Mouse (Mus musculus) neural tube, embryonic 11.5 days (tissue): Measurements from ENCODE around the gene Rbm25. TPM values are rescaled to one million over a fixed set of nuclear protein-coding genes. Genes with fewer than 3 reads are reported as not detected.

Experiments used
- ATAC-seq: fragments of 200-750 bp; cut with Nextera tagmentation; 2 replicates; pipeline ENCODE4 v1.8.0; 2017; ENCODE audit warnings: moderate number of reproducible peaks, mild to moderate bottlenecking, moderate TSS enrichment, moderate library complexity; ENCODE audit not compliant: insufficient read depth, low FRiP score, low TSS enrichment
- DNase-seq: peaks from one replicate; pipeline ENCODE4 v3.0.0-alpha.2; 2015; ENCODE audit warnings: low spot score
- H3K27ac ChIP-seq: fragments of 300-500 bp; sonication (generic); 2 replicates; pipeline ENCODE4 v1.5.1; 2014; ENCODE audit warnings: low read depth, mild to moderate bottlenecking, low read length
- H3K27me3 ChIP-seq: fragments of 300-500 bp; sonication (generic); 2 replicates; pipeline ENCODE4 v1.6.1; 2014; ENCODE audit warnings: mild to moderate bottlenecking, low read length, mixed read lengths; ENCODE audit not compliant: control insufficient read depth, insufficient read depth
- H3K36me3 ChIP-seq: fragments of 300-500 bp; sonication (generic); 2 replicates; pipeline ENCODE4 v1.6.1; 2014; ENCODE audit warnings: mild to moderate bottlenecking, low read length, moderate library complexity, mixed read lengths; ENCODE audit not compliant: control insufficient read depth, insufficient read depth
- H3K4me1 ChIP-seq: fragments of 300-500 bp; sonication (generic); 2 replicates; pipeline ENCODE4 v1.6.1; 2014; ENCODE audit warnings: low read length, mixed read lengths; ENCODE audit not compliant: control insufficient read depth, insufficient read depth
- H3K4me2 ChIP-seq: fragments of 300-500 bp; sonication (generic); 2 replicates; pipeline ENCODE4 v1.6.1; 2014; ENCODE audit warnings: low read depth, mild to moderate bottlenecking, moderate library complexity
- H3K4me3 ChIP-seq: fragments of 300-500 bp; sonication (generic); 2 replicates; pipeline ENCODE4 v1.5.1; 2014; ENCODE audit warnings: low read depth, low read length
- H3K9ac ChIP-seq: fragments of 300-500 bp; sonication (generic); 2 replicates; pipeline ENCODE4 v1.6.1; 2014; ENCODE audit warnings: mild to moderate bottlenecking, low read length
- H3K9me3 ChIP-seq: fragments of 300-500 bp; sonication (generic); 2 replicates; pipeline ENCODE4 v1.6.1; 2016; ENCODE audit warnings: low read length; ENCODE audit not compliant: control insufficient read depth
- WGBS: fragments of 180-500 bp; shearing (Covaris S2); extraction: QIAGEN DNeasy Blood & Tissue Kit; methylation state at CpG from one replicate; pipeline ENCODE4 v1.1.7; 2014; 5-methylcytosine and 5-hydroxymethylcytosine counted together
- polyA plus RNA-seq: library from polyadenylated mRNA; unstranded; fragments of >200 nt; fragmentation: Nextera tagmentation; extraction: Ambion mirVana; gene quantifications from 2 replicates; pipeline ENCODE4 v1.2.1, GENCODE M21; 2014

The Rbm25 gene
- polyA plus RNA-seq, 1 experiment from 2014 or later: 251 TPM

DNA sequence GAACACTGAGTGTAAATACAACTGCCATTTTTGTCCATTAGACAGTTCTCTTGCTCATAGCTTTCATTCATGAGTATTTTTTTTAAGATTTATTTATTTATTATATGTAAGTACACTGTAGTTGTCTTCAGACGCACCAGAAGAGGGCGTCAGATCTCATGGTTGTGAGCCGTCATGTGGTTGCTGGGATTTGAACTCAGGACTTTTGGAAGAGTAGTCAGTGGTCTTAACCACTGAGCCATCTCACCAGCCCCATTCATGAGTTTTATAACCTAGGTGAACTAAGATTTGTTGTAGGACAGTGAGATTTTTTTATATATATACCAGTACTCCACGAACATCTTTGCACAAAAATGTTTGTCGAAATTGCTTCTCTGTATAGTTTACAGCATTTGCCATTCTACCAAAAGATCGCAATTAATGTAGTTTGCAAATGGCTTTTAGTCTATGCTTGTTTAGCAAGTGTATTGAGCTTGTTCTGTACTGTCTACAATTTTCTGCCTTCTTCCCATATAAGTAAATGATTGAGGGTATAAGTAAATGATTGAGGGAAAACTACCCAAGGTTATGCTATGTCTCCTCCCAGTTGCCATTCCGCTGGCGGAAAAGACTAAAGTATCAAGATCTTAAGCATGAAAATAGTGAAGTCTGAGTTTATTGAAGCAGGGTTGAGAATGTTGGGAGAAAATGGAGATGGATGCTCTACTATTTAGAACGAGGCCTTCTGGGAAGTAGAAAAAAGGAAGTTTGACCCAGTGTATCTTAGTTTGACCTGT is 55.7 kb downstream of the Rbm25 start:
- no peaks in the 10 kb centered on the region for H3K27me3 ChIP-seq
- no peak overlapping the region for H3K27ac ChIP-seq
- H3K4me3 ChIP-seq: no peak overlapping the region
- peaks cover 10% of the 10 kb centered on the region for H3K4me1 ChIP-seq
- 92% methylated on average over 9 of the region's 9 CpGs for WGBS
- H3K9me3 ChIP-seq: no peaks in the 10 kb centered on the region
- no peak overlapping the region for H3K4me2 ChIP-seq
- H3K9ac ChIP-seq: no peak overlapping the region
- H3K36me3 ChIP-seq: no peaks in the 10 kb centered on the region
- no peak for ATAC-seq
- DNase-seq: no peak

DNA sequence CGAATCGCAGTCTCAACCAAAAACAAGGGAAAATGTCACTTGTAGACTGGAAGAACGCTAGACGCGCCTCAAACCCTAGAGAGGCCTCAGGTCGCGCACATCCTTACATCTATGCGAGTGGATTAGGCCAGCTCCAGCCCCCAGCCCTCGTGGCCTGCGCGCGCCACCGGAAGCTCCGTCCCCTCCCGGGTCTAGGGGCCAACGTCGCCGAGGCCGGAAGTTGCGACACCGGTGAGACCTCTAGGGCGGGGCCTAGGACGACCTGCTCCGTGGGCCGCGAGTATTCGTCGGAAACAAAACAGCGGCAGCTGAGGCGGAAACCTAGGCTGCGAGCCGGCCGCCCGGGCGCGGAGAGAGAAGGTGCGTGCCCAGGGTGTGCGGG is 56.9 kb downstream of the Rbm25 start, which contains the start of gene Psen1:
TSS of gene Psen1 (plus strand) at position 219 of the 382 bp plus-strand sequence.
- H3K4me2 ChIP-seq: peak within 1 kb of the TSS; percentile 79
- H3K36me3 ChIP-seq: no peaks in the 10 kb centered on the region
- DNase-seq: peak; percentile 96
- H3K9me3 ChIP-seq: no peaks in the 10 kb centered on the region
- no peaks in the 10 kb centered on the region for H3K27me3 ChIP-seq
- peak within 1 kb of the TSS; percentile 90 for H3K27ac ChIP-seq
- peaks cover 10% of the 10 kb centered on the region for H3K4me1 ChIP-seq
- peak within 1 kb of the TSS; percentile 92 for H3K9ac ChIP-seq
- peak within 1 kb of the TSS; percentile 90 for H3K4me3 ChIP-seq
- WGBS: under 1% methylated on average over 38 of the region's 38 CpGs
- peak; percentile 99 for ATAC-seq

DNA sequence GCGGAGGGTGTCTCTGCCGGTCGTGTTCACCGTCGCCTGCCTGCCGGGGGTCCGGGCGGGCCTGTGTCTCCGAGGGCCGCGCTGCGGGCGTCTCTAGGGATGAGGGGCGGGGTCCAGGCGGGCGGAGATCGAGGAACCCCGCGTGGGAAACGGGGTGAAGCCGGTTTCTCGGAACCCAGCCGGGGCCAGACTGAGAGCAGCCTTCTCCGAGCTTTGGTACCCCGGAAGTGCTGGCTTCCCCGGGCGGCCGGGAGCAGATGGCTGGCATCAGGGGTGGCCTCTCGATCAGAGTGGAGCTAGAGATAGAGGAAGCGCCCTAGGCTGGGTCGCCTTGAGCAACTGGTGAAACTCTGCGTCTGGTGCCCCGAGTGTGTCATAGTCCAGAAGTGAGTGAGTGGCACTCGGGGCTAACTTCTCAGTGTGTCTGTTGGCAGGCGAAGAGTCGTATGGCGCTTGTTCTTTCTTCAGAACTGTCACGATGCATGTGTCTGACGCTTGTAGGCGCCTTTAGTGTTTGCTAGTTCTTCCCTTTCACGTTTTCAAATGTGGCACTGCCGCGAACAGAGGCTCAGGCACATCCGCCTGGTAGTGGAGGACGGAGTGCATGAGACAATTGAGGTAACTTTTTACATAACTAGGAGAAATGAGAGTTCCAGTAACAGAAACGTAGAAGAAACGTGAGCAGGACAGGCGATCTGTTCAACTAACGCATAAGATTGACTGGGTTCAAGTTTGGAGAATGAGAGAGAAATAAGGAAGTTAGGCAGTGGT is 57.5 kb downstream of the Rbm25 start:
- ATAC-seq (peak; percentile 84), DNase-seq (no peak)
- Histone ChIP-seq H3K36me3 (no peaks in the 10 kb centered on the region), H3K9ac (peak overlapping the region; percentile 92), H3K4me3 (peak overlapping the region; percentile 90), H3K4me1 (peaks cover 10% of the 10 kb centered on the region), H3K27ac (peak overlapping the region; percentile 90), H3K4me2 (peak overlapping the region; percentile 79), H3K9me3 (no peaks in the 10 kb centered on the region), H3K27me3 (no peaks in the 10 kb centered on the region)
- WGBS: under 1% methylated on average over 46 of the region's 49 CpGs

DNA sequence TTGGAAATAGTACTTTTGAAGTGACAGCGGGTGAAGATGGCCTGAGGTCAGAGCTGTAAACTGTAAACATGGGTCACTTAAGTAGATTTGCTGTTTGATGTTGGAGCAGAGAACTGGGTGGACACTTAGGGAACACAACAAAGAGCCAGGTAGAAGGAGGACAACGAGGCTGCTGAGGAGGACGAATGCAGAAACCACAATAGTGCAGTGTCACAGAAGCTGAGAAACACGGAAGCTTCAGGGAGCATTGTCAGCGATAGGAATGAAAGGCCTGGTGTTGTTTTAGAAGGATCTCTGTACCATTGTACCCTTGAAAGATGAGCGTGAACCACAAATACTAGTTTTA is 58.0 kb downstream of the Rbm25 start:
- Histone ChIP-seq H3K27me3 (no peaks in the 10 kb centered on the region), H3K36me3 (no peaks in the 10 kb centered on the region), H3K9me3 (no peaks in the 10 kb centered on the region), H3K4me3 (peak overlapping the region; percentile 90), H3K27ac (no peak overlapping the region), H3K4me2 (peak overlapping the region; percentile 79), H3K9ac (peak overlapping the region; percentile 92), H3K4me1 (peaks cover 10% of the 10 kb centered on the region)
- DNase-seq (no peak), ATAC-seq (no peak)
- 42% methylated on average over 6 of the region's 6 CpGs for WGBS

DNA sequence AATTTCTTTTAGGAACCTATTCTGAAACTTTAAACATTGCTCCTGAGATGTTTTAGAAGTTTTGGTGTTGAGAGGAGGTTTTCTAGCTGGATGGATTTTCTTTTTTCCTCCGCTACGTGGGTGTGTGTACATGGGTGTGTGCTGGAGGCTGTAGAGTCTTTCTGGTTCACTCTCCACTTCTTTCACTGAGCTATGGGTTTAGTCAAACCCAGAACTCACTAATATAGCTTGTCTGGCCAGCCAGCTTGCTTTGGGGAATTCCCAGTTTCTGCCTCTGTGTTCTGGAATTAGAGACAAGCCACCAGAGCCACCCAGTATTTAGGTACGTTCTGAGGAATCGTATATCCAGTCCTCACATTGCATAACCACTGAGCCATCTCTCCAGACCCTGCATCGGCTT is 63.0 kb downstream of the Rbm25 start:
- no peaks in the 10 kb centered on the region for H3K36me3 ChIP-seq
- DNase-seq (no peak), ATAC-seq (no peak)
- H3K9me3 ChIP-seq: no peaks in the 10 kb centered on the region
- 96% methylated on average over 5 of the region's 5 CpGs for WGBS
- H3K4me3 ChIP-seq: no peak overlapping the region
- no peaks in the 10 kb centered on the region for H3K27me3 ChIP-seq
- H3K9ac ChIP-seq: no peak overlapping the region
- peaks cover 6% of the 10 kb centered on the region; the same call in 1 of the 2 replicates for H3K4me1 ChIP-seq
- no peak overlapping the region for H3K4me2 ChIP-seq
- H3K27ac ChIP-seq: no peak overlapping the region

DNA sequence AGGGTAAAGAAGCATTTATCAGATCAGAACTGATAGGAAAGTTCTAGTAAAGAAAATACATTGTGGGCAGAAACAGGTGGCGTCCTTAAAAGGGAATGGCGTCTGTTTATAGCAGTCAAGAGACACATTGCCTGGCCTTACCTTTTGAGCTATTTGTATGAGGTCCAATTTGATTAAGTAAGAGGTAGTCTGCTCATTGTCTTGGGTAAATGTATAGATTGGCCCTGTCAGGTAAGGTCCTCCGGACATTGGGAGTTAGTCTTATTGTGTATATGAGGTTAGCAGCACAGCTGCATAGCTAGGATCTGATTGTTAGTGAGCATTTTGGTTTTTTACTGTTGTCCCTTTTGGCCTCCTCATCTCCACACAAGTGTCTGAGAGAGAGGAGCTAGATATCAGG is 63.6 kb downstream of the Rbm25 start:
- DNase-seq (no peak), ATAC-seq (no peak)
- H3K27me3 ChIP-seq: no peaks in the 10 kb centered on the region
- no peak overlapping the region for H3K4me2 ChIP-seq
- H3K9me3 ChIP-seq: no peaks in the 10 kb centered on the region
- no peak overlapping the region for H3K9ac ChIP-seq
- H3K36me3 ChIP-seq: no peaks in the 10 kb centered on the region; the same call in 1 of the 2 replicates
- 0 out of 2 replicates have a peak, but pooled peaks cover 4% of the 10 kb centered on the region for H3K4me1 ChIP-seq
- H3K27ac ChIP-seq: no peak overlapping the region
- no peak overlapping the region for H3K4me3 ChIP-seq
- WGBS: 88% methylated on average over 3 of the region's 3 CpGs

DNA sequence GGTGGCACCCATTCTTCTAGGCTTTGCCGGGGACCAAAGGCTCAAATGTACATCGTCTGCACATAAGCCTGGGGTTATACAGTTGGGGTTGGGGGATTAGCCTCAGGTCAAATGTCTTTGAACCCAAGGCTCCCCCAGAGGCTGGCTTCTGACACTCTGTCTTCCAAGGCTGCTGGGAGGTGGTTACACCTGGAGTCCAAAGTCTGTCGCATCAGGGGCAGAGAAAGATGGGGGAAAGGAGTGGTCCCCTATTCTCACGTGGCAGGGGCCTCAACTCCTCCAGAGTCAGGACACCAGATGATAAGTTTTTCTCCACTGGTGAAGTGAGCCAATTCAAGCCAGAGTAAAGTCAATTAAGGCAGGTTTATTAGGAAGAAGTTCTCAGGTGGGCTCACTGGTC is 67.6 kb downstream of the Rbm25 start:
- no peaks in the 10 kb centered on the region for H3K27me3 ChIP-seq
- no peak for DNase-seq
- ATAC-seq: no peak
- no peak overlapping the region for H3K9ac ChIP-seq
- H3K27ac ChIP-seq: no peak overlapping the region
- no peaks in the 10 kb centered on the region for H3K9me3 ChIP-seq
- H3K4me1 ChIP-seq: no peaks in the 10 kb centered on the region
- H3K36me3 ChIP-seq: no peaks in the 10 kb centered on the region; the same call in none of the 2 replicates
- H3K4me3 ChIP-seq: no peak overlapping the region
- no peak overlapping the region for H3K4me2 ChIP-seq
- WGBS: 88% methylated on average over 4 of the region's 4 CpGs

DNA sequence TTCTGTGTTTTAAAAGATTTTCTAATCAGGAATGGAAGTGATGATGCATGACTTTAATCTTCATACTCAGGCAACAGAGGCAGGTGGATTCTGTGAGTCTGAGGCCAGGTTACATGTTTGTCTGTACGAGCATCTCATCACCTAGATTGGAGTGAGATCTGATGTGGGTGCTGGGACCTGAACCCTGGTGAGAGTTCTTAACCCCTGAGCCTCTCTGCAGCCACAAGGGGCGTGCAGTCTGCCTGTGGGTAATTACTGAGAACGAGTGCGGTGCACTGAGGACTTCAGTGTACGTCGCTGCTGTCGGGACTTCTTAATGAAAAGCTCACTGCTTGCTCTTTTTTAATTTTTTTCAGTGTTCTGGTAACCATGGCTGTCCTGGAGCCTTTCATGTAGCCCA is 70.6 kb downstream of the Rbm25 start:
- Histone ChIP-seq H3K27me3 (no peaks in the 10 kb centered on the region), H3K4me2 (no peak overlapping the region), H3K9me3 (no peaks in the 10 kb centered on the region), H3K27ac (no peak overlapping the region), H3K4me1 (no peaks in the 10 kb centered on the region), H3K36me3 (peaks cover 2% of the 10 kb centered on the region), H3K9ac (no peak overlapping the region), H3K4me3 (no peak overlapping the region)
- no peak for DNase-seq
- no peak for ATAC-seq
- WGBS: 94% methylated on average over 7 of the region's 7 CpGs
